ENCODE assay signal across 19 mouse cellular contexts in genomic region chr7:115140286-115140685, GRCm38 (mm10).
DNase-seq lines count a peak whose midpoint lies in the region; ATAC-seq and TF ChIP-seq lines count a peak whose summit lies in the region.
"Had no signal": no experiment of that assay in that cellular context is flagged by ENCODE, and none has a peak within 500 bp of the region (broad histone marks: within the 10 kb centered on the region; RNA-seq: fewer than 3 reads in every experiment).

No protein-coding gene starts in this region.

- 0 out of 2 replicates have a peak, but pooled peaks cover 2% of the 10 kb centered on the region for H3K4me1 ChIP-seq in heart, embryonic 11.5 days (ENCODE audit: control insufficient read depth, insufficient read depth, low read length)
- H3K4me1 ChIP-seq in midbrain, postnatal 0 days (ENCODE audit: insufficient read depth, low read length), result no peaks in the 10 kb centered on the region
- H3K4me1 ChIP-seq in midbrain, embryonic 15.5 days, result no peaks in the 10 kb centered on the region
- H3K4me1 ChIP-seq: forebrain, embryonic 12.5 days; limb, embryonic 15.5 days; stomach, embryonic 15.5 days had no signal

- H3K27me3 ChIP-seq in heart, embryonic 11.5 days (ENCODE audit: control insufficient read depth, insufficient read depth, low read length), result no peaks in the 10 kb centered on the region
- H3K27me3 ChIP-seq in midbrain, postnatal 0 days (ENCODE audit: insufficient read depth, low read length), result no peaks in the 10 kb centered on the region
- H3K27me3 ChIP-seq in midbrain, embryonic 15.5 days (replicated peaks), result no peaks in the 10 kb centered on the region
- H3K27me3 ChIP-seq: forebrain, embryonic 12.5 days; heart, embryonic 15.5 days; limb, embryonic 15.5 days; neural tube, embryonic 12.5 days; stomach, embryonic 15.5 days had no signal

- 78% methylated on average over 3 of the region's 3 CpGs for WGBS in heart, embryonic 11.5 days (ENCODE audit: insufficient replicate concordance)
- WGBS in midbrain, postnatal 0 days, result 31% methylated on average over 3 of the region's 3 CpGs
- 33% methylated on average over 3 of the region's 3 CpGs for WGBS in midbrain, embryonic 15.5 days

- H3K9ac ChIP-seq in heart, embryonic 11.5 days (ENCODE audit: low read depth, low read length), result no peak overlapping the region
- H3K9ac ChIP-seq in midbrain, postnatal 0 days (replicated peaks; ENCODE audit: low read length, poor library complexity, severe bottlenecking), result no peak overlapping the region
- H3K9ac ChIP-seq in midbrain, embryonic 15.5 days, result no peak overlapping the region
- H3K9ac ChIP-seq: forebrain, embryonic 12.5 days; heart, embryonic 15.5 days; limb, embryonic 15.5 days; liver, postnatal 0 days; neural tube, embryonic 12.5 days; stomach, embryonic 15.5 days had no signal

- H3K27ac ChIP-seq in heart, embryonic 11.5 days (ENCODE audit: low read depth, low read length), result no peak overlapping the region
- H3K27ac ChIP-seq in midbrain, postnatal 0 days (ENCODE audit: low read depth, low read length), result no peak overlapping the region
- H3K27ac ChIP-seq in midbrain, embryonic 15.5 days, result no peak overlapping the region
- H3K27ac ChIP-seq: forebrain, embryonic 12.5 days; heart, embryonic 15.5 days; limb, embryonic 15.5 days; neural tube, embryonic 12.5 days; stomach, embryonic 15.5 days had no signal

- peak; percentile 39 for DNase-seq in cerebellum, adult 11-12 months
- DNase-seq in heart, adult 11 months, result peak; percentile 89
- DNase-seq in midbrain, postnatal 0 days (ENCODE audit: low spot score), result peak; percentile 87
- peak; percentile 31 to 62 for DNase-seq in cerebellum, postnatal 10 days
- DNase-seq in spleen, postnatal 10 days (ENCODE audit: low spot score in 2 of 2), result no peak
- DNase-seq: adrenal gland, adult 2 months; liver, postnatal 0 days; lung, postnatal 14 days; thymus, adult 2 months had no signal

- no peaks in the 10 kb centered on the region for H3K9me3 ChIP-seq in heart, embryonic 11.5 days (replicated peaks; ENCODE audit: control insufficient read depth, low read length)
- no peaks in the 10 kb centered on the region for H3K9me3 ChIP-seq in midbrain, postnatal 0 days (ENCODE audit: low read length)
- H3K9me3 ChIP-seq in midbrain, embryonic 15.5 days, result no peaks in the 10 kb centered on the region
- H3K9me3 ChIP-seq: forebrain, embryonic 12.5 days; heart, embryonic 15.5 days; limb, embryonic 15.5 days; neural tube, embryonic 12.5 days; stomach, embryonic 15.5 days had no signal

- no peak for TF ChIP-seq CTCF in midbrain, postnatal 0 days (IDR thresholded peaks at IDR 0.05)

- H3K4me2 ChIP-seq in heart, embryonic 11.5 days, result no peak overlapping the region
- no peak overlapping the region for H3K4me2 ChIP-seq in midbrain, postnatal 0 days (ENCODE audit: low read depth, low read length, poor library complexity, severe bottlenecking)
- H3K4me2 ChIP-seq in midbrain, embryonic 15.5 days, result no peak overlapping the region
- H3K4me2 ChIP-seq: forebrain, embryonic 12.5 days; heart, embryonic 15.5 days; limb, embryonic 15.5 days; neural tube, embryonic 12.5 days; stomach, embryonic 15.5 days had no signal

- H3K4me3 ChIP-seq in heart, embryonic 11.5 days (ENCODE audit: low read depth, low read length), result no peak overlapping the region
- no peak overlapping the region for H3K4me3 ChIP-seq in midbrain, postnatal 0 days (ENCODE audit: low read depth, low read length)
- no peak overlapping the region for H3K4me3 ChIP-seq in midbrain, embryonic 15.5 days
- H3K4me3 ChIP-seq: forebrain, embryonic 12.5 days; heart, embryonic 15.5 days; limb, embryonic 15.5 days; megakaryocyte, embryonic 14.5 days; neural tube, embryonic 12.5 days; stomach, embryonic 15.5 days had no signal

- no peaks in the 10 kb centered on the region for H3K36me3 ChIP-seq in heart, embryonic 11.5 days (ENCODE audit: control insufficient read depth, insufficient read depth, low read length)
- no peaks in the 10 kb centered on the region for H3K36me3 ChIP-seq in midbrain, postnatal 0 days (ENCODE audit: insufficient read depth, low read length)
- H3K36me3 ChIP-seq in midbrain, embryonic 15.5 days (replicated peaks), result no peaks in the 10 kb centered on the region
- H3K36me3 ChIP-seq: forebrain, embryonic 12.5 days; heart, embryonic 15.5 days; limb, embryonic 15.5 days; neural tube, embryonic 12.5 days; stomach, embryonic 15.5 days had no signal

- ATAC-seq in cerebellum, adult (ENCODE audit: insufficient number of reproducible peaks, low FRiP score, low TSS enrichment), result no peak
- no peak for ATAC-seq in heart, embryonic 11.5 days (replicated peaks; ENCODE audit: insufficient number of reproducible peaks, low FRiP score, low TSS enrichment)
- no peak for ATAC-seq in midbrain, postnatal 0 days (ENCODE audit: low FRiP score)
- no peak for ATAC-seq in midbrain, embryonic 15.5 days (replicated peaks)
- ATAC-seq: liver, postnatal 0 days; midbrain, embryonic 16.5 days had no signal

Comparison
In these comparisons a context has a peak if more than half of its experiments do, and no peak if none do; other contexts are left out.
1. DNase-seq: peak in cerebellum, adult 11-12 months (single experiment), heart, adult 11 months (single experiment), midbrain, postnatal 0 days (single experiment) and cerebellum, postnatal 10 days (2 of 2); none in spleen, postnatal 10 days (0 of 2).